Comparison of ENCODE assay signal across 9 mouse cellular contexts in genomic region chr14:105295820-105296582, GRCm38 (mm10). TPM values are rescaled to one million over a fixed set of nuclear protein-coding genes. Genes with fewer than 3 reads are reported as not detected.
DNase-seq lines count a peak whose midpoint lies in the region; ATAC-seq and TF ChIP-seq lines count a peak whose summit lies in the region.
"Had no signal": no experiment of that assay in that cellular context is flagged by ENCODE, and none has a peak within 500 bp of the region (broad histone marks: within the 10 kb centered on the region; RNA-seq: fewer than 3 reads in every experiment).

No protein-coding gene starts in this region.

- H3K4me1 ChIP-seq in G1E (ENCODE audit: insufficient read depth, low read depth, low read length): no peaks in the 10 kb centered on the region
- H3K4me1 ChIP-seq: embryonic facial prominence, embryonic 15.5 days had no signal

- DNase-seq in layer of hippocampus, adult 11-12 months (ENCODE audit: low spot score): peak; percentile 39
- DNase-seq in layer of hippocampus, postnatal 10 days (ENCODE audit: low spot score in 2 of 2): no peak
- peak; percentile 13 for DNase-seq in G1E (ENCODE audit: low spot score)
- DNase-seq in lung, postnatal 10 days: peak; percentile 57
- no peak for DNase-seq in testis, postnatal 10 days (ENCODE audit: low spot score)
- no peak for DNase-seq in cerebellum, postnatal 25 days
- no peak for DNase-seq in gastrocnemius, postnatal 10 days

- ATAC-seq in G1E (ENCODE audit: extremely low read depth, insufficient number of reproducible peaks, low FRiP score, poor library complexity, severe bottlenecking): peak; percentile 69; the same call in 1 of the 2 replicates
- peak; percentile 88 for ATAC-seq in common myeloid progenitor, adult 5-6 weeks (replicated peaks; ENCODE audit: low read depth, poor library complexity, severe bottlenecking)

- H3K27me3 ChIP-seq in G1E (ENCODE audit: insufficient read depth, low read length): no peaks in the 10 kb centered on the region
- H3K27me3 ChIP-seq: embryonic facial prominence, embryonic 15.5 days had no signal

- no peaks in the 10 kb centered on the region for H3K9me3 ChIP-seq in G1E (replicated peaks)
- H3K9me3 ChIP-seq: embryonic facial prominence, embryonic 15.5 days had no signal

- H3K36me3 ChIP-seq in G1E (replicated peaks): peaks cover 62% of the 10 kb centered on the region

- no peak overlapping the region for H3K4me3 ChIP-seq in G1E (ENCODE audit: low read depth, low read length)
- H3K4me3 ChIP-seq: embryonic facial prominence, embryonic 15.5 days had no signal

- no peak for TF ChIP-seq CTCF in G1E (IDR thresholded peaks at IDR 0.05; ENCODE audit: low read depth, low read length)

RNA-seq across cellular contexts. Expression of gene Ndfip2, which starts 37.6 kb away (rescaled TPM):
- 10 to 100 TPM; 75.8 to 89.5 TPM for total RNA-seq in layer of hippocampus, postnatal 10 days (2021)
- total RNA-seq in G1E (2014; fragmentation: Nextera tagmentation): 36.2 and 39.2 TPM in 2 replicates
- total RNA-seq in G1E (2017): 42.6 and 53.0 TPM in 2 replicates
- 10.2 and 12.6 TPM in 2 replicates for polyA plus RNA-seq in G1E (2012)
- 9.9 and 14.0 TPM in 2 replicates for total RNA-seq in common myeloid progenitor, adult 5-6 weeks (2017)
- total RNA-seq in gastrocnemius, postnatal 10 days (2021): 10 to 100 TPM; 17.9 to 19.4 TPM

Comparison
In these comparisons a context has a peak if more than half of its experiments do, and no peak if none do; other contexts are left out.
1. DNase-seq: peak in layer of hippocampus, adult 11-12 months (single experiment), G1E (single experiment) and lung, postnatal 10 days (single experiment); none in layer of hippocampus, postnatal 10 days (0 of 2), testis, postnatal 10 days (single experiment), cerebellum, postnatal 25 days (0 of 2) and gastrocnemius, postnatal 10 days (single experiment).